Mouse (Mus musculus): ENCODE data around the gene Lalba.
"Not testable (repeated sequence)": the region's sequence is repeated elsewhere in the genome, so short reads cannot be mapped to it uniquely, and the experiment has no call there.

Lalba gene

GRCm38 (mm10) chr15:98491332-98491731, 8.8 kb upstream of the Lalba start:
- DNase-seq = no peak

GRCm38 (mm10) chr15:98486433-98487021, 4.0 kb upstream of the Lalba start:
- DNase-seq = peak; percentile 15

GRCm38 (mm10) chr15:98483907-98484886, 1.7 kb upstream of the Lalba start:
- DNase-seq = no peak

GRCm38 (mm10) chr15:98479568-98480102, 2.9 kb downstream of the Lalba start:
- no peak for DNase-seq

- DNase-seq = no peak
These were observed 6.2 kb downstream of the Lalba start for GRCm38 (mm10) chr15:98476281-98476680.

GRCm38 (mm10) chr15:98475382-98475781, 7.1 kb downstream of the Lalba start:
- peak; percentile 57 for DNase-seq

- no peak for DNase-seq
These were observed 7.6 kb downstream of the Lalba start for GRCm38 (mm10) chr15:98474958-98475357.

- no peak for DNase-seq
These were observed 11.0 kb downstream of the Lalba start for GRCm38 (mm10) chr15:98471539-98471938.

GRCm38 (mm10) chr15:98469596-98469995, 12.9 kb downstream of the Lalba start, which contains the start of gene OR5BS1P:
OR5BS1P (plus strand) TSS chr15:98469896.
- DNase-seq = no peak

GRCm38 (mm10) chr15:98452288-98452687, 30.2 kb downstream of the Lalba start, which contains the start of gene Olfr281:
Olfr281 (plus strand) TSS chr15:98452588.
- DNase-seq = no peak

GRCm38 (mm10) chr15:98448521-98448920, 34.0 kb downstream of the Lalba start:
- no peak for DNase-seq

- no peak for DNase-seq
These were observed 38.0 kb downstream of the Lalba start for GRCm38 (mm10) chr15:98444561-98444960.

GRCm38 (mm10) chr15:98430925-98431324, 51.6 kb downstream of the Lalba start, which contains the start of gene Olfr282:
Olfr282 (plus strand) TSS chr15:98431225.
- not testable (repeated sequence) for DNase-seq

Data from thymus, postnatal 25 days (tissue).